ENCODE assay signal across 8 mouse cellular contexts in the genomic region with DNA sequence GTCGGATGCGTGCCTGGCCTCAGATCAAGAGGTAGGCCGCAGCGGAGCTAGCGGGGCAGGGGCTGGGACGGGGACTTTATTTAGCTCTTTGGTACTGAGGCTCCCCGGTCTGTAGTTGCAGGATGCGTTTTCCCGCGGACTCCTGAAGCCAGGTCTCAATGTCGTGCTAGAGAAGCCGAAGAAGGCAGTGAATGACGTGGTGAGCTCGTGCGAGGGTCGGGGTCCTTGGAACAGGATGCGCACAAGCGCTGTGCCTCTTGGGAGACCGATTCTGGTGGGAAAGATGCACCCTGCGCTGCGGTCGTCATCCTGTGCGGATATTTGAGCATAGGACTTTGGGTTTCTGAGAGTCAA. TPM values are rescaled to one million over a fixed set of nuclear protein-coding genes. Genes with fewer than 3 reads are reported as not detected.
DNase-seq lines count a peak whose midpoint lies in the region; ATAC-seq and TF ChIP-seq lines count a peak whose summit lies in the region.

No protein-coding gene starts in this region.

- 0 out of 2 replicates have a peak, but pooled peaks cover 3% of the 10 kb centered on the region for H3K4me1 ChIP-seq in cerebellum, adult 2 months (ENCODE audit: control insufficient read depth, insufficient read depth, low read length)
- H3K4me1 ChIP-seq in spleen, adult 2 months (ENCODE audit: control insufficient read depth, insufficient read depth, insufficient read length): peaks cover 3% of the 10 kb centered on the region; the same call in 1 of the 2 replicates
- peaks cover 9% of the 10 kb centered on the region; the same call in 1 of the 2 replicates for H3K4me1 ChIP-seq in limb, embryonic 14.5 days (ENCODE audit: control insufficient read depth, insufficient read depth, low read length)
- H3K4me1 ChIP-seq in stomach, embryonic 15.5 days: peaks cover 8% of the 10 kb centered on the region; the same call in 1 of the 2 replicates

- peaks cover 20% of the 10 kb centered on the region for H3K36me3 ChIP-seq in spleen, adult 2 months (ENCODE audit: control insufficient read depth, insufficient read depth, low read length)
- peaks cover 31% of the 10 kb centered on the region for H3K36me3 ChIP-seq in limb, embryonic 14.5 days (ENCODE audit: control insufficient read depth, insufficient read depth, low read length)
- H3K36me3 ChIP-seq in stomach, embryonic 15.5 days: peaks cover 26% of the 10 kb centered on the region

- H3K4me3 ChIP-seq in cerebellum, adult 2 months (replicated peaks; ENCODE audit: insufficient read depth, low read depth, low read length): peak overlapping the region; percentile 77
- H3K4me3 ChIP-seq in spleen, adult 2 months (ENCODE audit: extremely low read depth, insufficient read depth, insufficient read length): peak overlapping the region; percentile 86
- peak overlapping the region; percentile 82 for H3K4me3 ChIP-seq in limb, embryonic 14.5 days (replicated peaks; ENCODE audit: low read length)
- H3K4me3 ChIP-seq in stomach, embryonic 15.5 days (replicated peaks): peak overlapping the region; percentile 65

- intact Hi-C loops in left cerebral cortex, postnatal 10 days (cut with DNase I): no loop called here

- WGBS in cerebellum, adult 2 months: under 1% methylated on average over 23 of the region's 23 CpGs
- under 1% methylated on average over 23 of the region's 23 CpGs for WGBS in spleen, adult 2 months
- under 1% methylated on average over 23 of the region's 23 CpGs for WGBS in limb, embryonic 14.5 days
- WGBS in stomach, embryonic 15.5 days: 0% methylated on average over 23 of the region's 23 CpGs

- no peak; the same call in 1 of the 2 replicates for ATAC-seq in limb, embryonic 14.5 days (ENCODE audit: low FRiP score, low read depth)
- ATAC-seq in stomach, embryonic 15.5 days (ENCODE audit: insufficient read depth, low FRiP score, low read depth): peak; percentile 54; the same call in 1 of the 2 replicates

- H3K9ac ChIP-seq in limb, embryonic 14.5 days (ENCODE audit: low read depth, low read length, severe bottlenecking): peak overlapping the region; percentile 77
- peak overlapping the region; percentile 51 for H3K9ac ChIP-seq in stomach, embryonic 15.5 days

- no peak for DNase-seq in cerebellum, adult 2 months
- no peak for DNase-seq in cerebellum, adult 11-12 months
- DNase-seq in spleen, adult 2 months (ENCODE audit: low read depth in 1 of 2, low spot score in 2 of 2): no peak
- DNase-seq in spleen, postnatal 10 days (ENCODE audit: low spot score in 2 of 2): no peak
- no peak for DNase-seq in limb, embryonic 14.5 days (ENCODE audit: low spot score)
- DNase-seq in adrenal gland, postnatal 36 days: no peak
- DNase-seq in left cerebral cortex, postnatal 10 days (ENCODE audit: extremely low spot score in 1 of 2, low spot score in 2 of 2): no peak

- no peaks in the 10 kb centered on the region for H3K27me3 ChIP-seq in cerebellum, adult 2 months (ENCODE audit: control insufficient read depth, insufficient read depth, low read length)
- no peaks in the 10 kb centered on the region for H3K27me3 ChIP-seq in spleen, adult 2 months (ENCODE audit: control insufficient read depth, insufficient read depth, low read length)
- no peaks in the 10 kb centered on the region for H3K27me3 ChIP-seq in limb, embryonic 14.5 days (ENCODE audit: control insufficient read depth, insufficient read depth, low read length)
- H3K27me3 ChIP-seq in stomach, embryonic 15.5 days (replicated peaks): no peaks in the 10 kb centered on the region

- TF ChIP-seq CTCF in cerebellum, adult 2 months (IDR thresholded peaks at IDR 0.05; ENCODE audit: borderline replicate concordance, insufficient read depth, low read depth, low read length): no peak
- TF ChIP-seq CTCF in spleen, adult 2 months (IDR thresholded peaks at IDR 0.05; ENCODE audit: extremely low read depth, insufficient read depth, insufficient read length, insufficient replicate concordance): no peak

- peak overlapping the region; percentile 87 for H3K4me2 ChIP-seq in limb, embryonic 14.5 days (replicated peaks; ENCODE audit: low read depth, low read length, severe bottlenecking)
- H3K4me2 ChIP-seq in stomach, embryonic 15.5 days: peak overlapping the region; percentile 84

- H3K27ac ChIP-seq in cerebellum, adult 2 months (ENCODE audit: insufficient read depth, low read length): no peak overlapping the region
- peak overlapping the region; percentile 31; the same call in 1 of the 2 replicates for H3K27ac ChIP-seq in spleen, adult 2 months (ENCODE audit: insufficient read depth, low read length)
- peak overlapping the region; percentile 58; the same call in 1 of the 2 replicates for H3K27ac ChIP-seq in limb, embryonic 14.5 days (replicated peaks; ENCODE audit: low read depth, low read length)
- H3K27ac ChIP-seq in stomach, embryonic 15.5 days: 0 out of 2 replicates have a peak overlapping the region, but pooled peaks have one; percentile 4

- H3K9me3 ChIP-seq in limb, embryonic 14.5 days (ENCODE audit: control insufficient read depth, low read length): peaks cover 5% of the 10 kb centered on the region; the same call in 1 of the 2 replicates
- H3K9me3 ChIP-seq in stomach, embryonic 15.5 days: no peaks in the 10 kb centered on the region

- no peak for TF ChIP-seq POLR2A in cerebellum, adult 2 months (IDR thresholded peaks at IDR 0.05; ENCODE audit: borderline replicate concordance, insufficient read depth, low read length)
- no peak for TF ChIP-seq POLR2A in spleen, adult 2 months (IDR thresholded peaks at IDR 0.05; ENCODE audit: low read depth, low read length)
- no peak for TF ChIP-seq POLR2A in limb, embryonic 14.5 days (IDR thresholded peaks at IDR 0.05; ENCODE audit: borderline replicate concordance, extremely low read depth, insufficient read depth, insufficient read length)

RNA-seq across cellular contexts. Expression of gene Ebna1bp2, which starts 0.3 kb away (rescaled TPM):
- polyA plus RNA-seq in cerebellum, adult 2 months (2012; rRNA removed): 61.9 and 64.0 TPM in 2 replicates
- 17.5 and 18.5 TPM in 2 replicates for polyA plus RNA-seq in spleen, adult 2 months (2012; rRNA removed)
- polyA plus RNA-seq in limb, embryonic 14.5 days (2012; rRNA removed): 62.1 and 100 TPM in 2 replicates
- 139 and 148 TPM in 2 replicates for polyA plus RNA-seq in limb, embryonic 14.5 days (2014; fragmentation: Nextera tagmentation; extraction: Ambion mirVana)
- polyA plus RNA-seq in stomach, embryonic 15.5 days (2015; fragmentation: Nextera tagmentation; extraction: Ambion mirVana): 129 and 151 TPM in 2 replicates
- 10 to 100 TPM; 82.2 to 94.1 TPM for total RNA-seq in adrenal gland, postnatal 36 days (2021)
- total RNA-seq in left cerebral cortex, postnatal 10 days (2021): 10 to 100 TPM; 48.3 to 54.4 TPM

RNA-seq across cellular contexts. Expression of gene Cfap57, which starts 0.4 kb away (rescaled TPM):
- polyA plus RNA-seq in cerebellum, adult 2 months (2012; rRNA removed): 0.27 and 0.36 TPM in 2 replicates
- not detected in 2 replicates for polyA plus RNA-seq in spleen, adult 2 months (2012; rRNA removed)
- polyA plus RNA-seq in limb, embryonic 14.5 days (2012; rRNA removed): 0.08 and 0.18 TPM in 2 replicates
- 0.25 and 0.65 TPM in 2 replicates for polyA plus RNA-seq in limb, embryonic 14.5 days (2014; fragmentation: Nextera tagmentation; extraction: Ambion mirVana)
- polyA plus RNA-seq in stomach, embryonic 15.5 days (2015; fragmentation: Nextera tagmentation; extraction: Ambion mirVana): 0.06 and 0.33 TPM in 2 replicates
- not detected for total RNA-seq in adrenal gland, postnatal 36 days (2021)
- total RNA-seq in left cerebral cortex, postnatal 10 days (2021): 1 to 10 TPM in 1 of 2 experiments, under 1 TPM in 1; 0.90 to 1.1 TPM

RNA-seq across cellular contexts. Expression of gene Olfr62, which starts 37.8 kb away (rescaled TPM):
- polyA plus RNA-seq in cerebellum, adult 2 months (2012; rRNA removed): not detected in 2 replicates
- not detected in 2 replicates for polyA plus RNA-seq in spleen, adult 2 months (2012; rRNA removed)
- polyA plus RNA-seq in limb, embryonic 14.5 days (2012; rRNA removed): not detected in 2 replicates
- polyA plus RNA-seq in limb, embryonic 14.5 days (2014; fragmentation: Nextera tagmentation; extraction: Ambion mirVana): not detected in 2 replicates
- not detected in 2 replicates for polyA plus RNA-seq in stomach, embryonic 15.5 days (2015; fragmentation: Nextera tagmentation; extraction: Ambion mirVana)
- total RNA-seq in adrenal gland, postnatal 36 days (2021): not detected
- total RNA-seq in left cerebral cortex, postnatal 10 days (2021): not detected
